Mouse (Mus musculus): ENCODE results near the gene Rasl11b.

Rasl11b gene

GRCm38 (mm10) chr5:74194841-74195613 is at the start of gene Rasl11b:
Rasl11b (plus strand) TSS chr5:74195286.
- in situ Hi-C loops (cut with MboI): no loop called here

- in situ Hi-C loops (cut with MboI): no loop called here
Observed at GRCm38 (mm10) chr5:74147631-74148030, 47.5 kb upstream of the Rasl11b start.

GRCm38 (mm10) chr5:74149975-74150374 is 45.1 kb upstream of the Rasl11b start:
- in situ Hi-C loops (cut with MboI): no loop called here

GRCm38 (mm10) chr5:74151774-74152173 is 43.3 kb upstream of the Rasl11b start:
- in situ Hi-C loops (cut with MboI): no loop called here

- in situ Hi-C loops (cut with MboI): no loop called here
Observed at GRCm38 (mm10) chr5:74155860-74156351, 39.2 kb upstream of the Rasl11b start.

GRCm38 (mm10) chr5:74158929-74159632 is 36.0 kb upstream of the Rasl11b start:
- in situ Hi-C loops (cut with MboI): no loop called here

- in situ Hi-C loops (cut with MboI): no loop called here
Observed at GRCm38 (mm10) chr5:74159906-74160305, 35.2 kb upstream of the Rasl11b start.

- in situ Hi-C loops (cut with MboI): no loop called here
Observed at GRCm38 (mm10) chr5:74160349-74160748, 34.7 kb upstream of the Rasl11b start.

GRCm38 (mm10) chr5:74161297-74161926 is 33.7 kb upstream of the Rasl11b start:
- in situ Hi-C loops (cut with MboI): no loop called here

- in situ Hi-C loops (cut with MboI): no loop called here
Observed at GRCm38 (mm10) chr5:74162013-74162412, 33.1 kb upstream of the Rasl11b start.

- in situ Hi-C loops (cut with MboI): no loop called here
Observed at GRCm38 (mm10) chr5:74163141-74163540, 31.9 kb upstream of the Rasl11b start.

GRCm38 (mm10) chr5:74164547-74164946 is 30.5 kb upstream of the Rasl11b start:
- in situ Hi-C loops (cut with MboI): no loop called here

- in situ Hi-C loops (cut with MboI): no loop called here
Observed at GRCm38 (mm10) chr5:74166642-74167041, 28.4 kb upstream of the Rasl11b start.

GRCm38 (mm10) chr5:74168085-74168484 is 27.0 kb upstream of the Rasl11b start:
- in situ Hi-C loops (cut with MboI): no loop called here

- in situ Hi-C loops (cut with MboI): no loop called here
Observed at GRCm38 (mm10) chr5:74171768-74172167, 23.3 kb upstream of the Rasl11b start.

- in situ Hi-C loops (cut with MboI): no loop called here
Observed at GRCm38 (mm10) chr5:74172208-74172607, 22.9 kb upstream of the Rasl11b start.

- in situ Hi-C loops (cut with MboI): no loop called here
Observed at GRCm38 (mm10) chr5:74173162-74173844, 21.8 kb upstream of the Rasl11b start.

GRCm38 (mm10) chr5:74175526-74176270 is 19.4 kb upstream of the Rasl11b start:
- in situ Hi-C loops (cut with MboI): no loop called here

- in situ Hi-C loops (cut with MboI): no loop called here
Observed at GRCm38 (mm10) chr5:74180216-74180615, 14.9 kb upstream of the Rasl11b start.

- in situ Hi-C loops (cut with MboI): no loop called here
Observed at GRCm38 (mm10) chr5:74183118-74183517, 12.0 kb upstream of the Rasl11b start.

- in situ Hi-C loops (cut with MboI): no loop called here
Observed at GRCm38 (mm10) chr5:74184607-74185006, 10.5 kb upstream of the Rasl11b start.
